Mouse (Mus musculus): ENCODE data around the gene Shcbp1l.
"Not testable (repeated sequence)": the region's sequence is repeated elsewhere in the genome, so short reads cannot be mapped to it uniquely, and the experiment has no call there.

DNA sequence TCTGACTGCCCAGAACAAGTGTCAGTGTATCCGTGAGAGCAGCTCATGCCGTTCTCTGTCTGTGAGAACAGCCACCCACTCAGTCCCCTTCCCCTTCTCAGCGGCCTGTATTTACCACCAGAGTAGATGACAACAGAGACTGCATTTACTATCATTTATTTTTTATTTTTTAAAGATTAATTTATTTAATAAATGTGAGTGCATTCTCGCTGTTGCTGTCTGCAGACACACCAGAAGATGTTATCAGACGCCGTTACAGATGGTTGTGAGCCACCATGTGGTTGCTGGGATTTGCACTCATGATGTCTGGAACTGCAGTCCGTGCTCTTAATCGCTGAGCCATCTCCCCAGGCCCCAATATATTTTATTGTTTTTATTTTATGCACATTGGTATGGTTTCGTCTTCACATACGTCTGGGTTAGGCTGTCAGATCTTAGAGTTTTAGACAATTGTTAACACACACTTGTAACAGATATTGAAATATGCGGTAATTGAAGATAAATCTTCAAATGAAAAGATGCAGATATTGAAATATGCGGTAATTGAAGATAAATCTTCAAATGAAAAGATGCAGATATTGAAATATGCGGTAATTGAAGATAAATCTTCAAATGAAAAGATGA is 11.5 kb upstream of the Shcbp1l start:
- not testable (repeated sequence) for TF ChIP-seq CTCF (IDR thresholded peaks at IDR 0.05); EP300 (IDR thresholded peaks at IDR 0.05; ENCODE audit: insufficient read depth, low read depth, low read length)

All from heart, adult 2 months (tissue).